Mouse (Mus musculus) heart, postnatal 10 days (tissue): ENCODE results near the gene Caln1. TPM values are rescaled to one million over a fixed set of nuclear protein-coding genes. Genes with fewer than 3 reads are reported as not detected.

Source experiments
- DNase-seq, 2 experiments: peaks; one replicate each; pipeline ENCODE4 v3.0.0; 2021
- intact Hi-C: fragments of 180-260 bp; cut with DNase I; formaldehyde crosslinking; loops from one replicate; pipeline ENCODE4 v1.15.1; 2025
- total RNA-seq, 2 experiments: library from RNA; stranded (reverse); gene quantifications; 2 replicates each; pipeline ENCODE4 v1.2.3; 2021

Gene Caln1
- total RNA-seq, 2 experiments from 2014 or later, result 0.05 TPM; not detected in 1

GRCm38 (mm10) chr5:130875391-130875790, 506.1 kb downstream of the Caln1 start:
- no peak for DNase-seq
- intact Hi-C loops, result no loop called here

GRCm38 (mm10) chr5:130880331-130880730, 511.1 kb downstream of the Caln1 start:
- intact Hi-C loops, result no loop called here
- DNase-seq, result no peak

GRCm38 (mm10) chr5:130891735-130892134, 522.5 kb downstream of the Caln1 start:
- DNase-seq, result no peak
- intact Hi-C loops, result no loop called here

- DNase-seq, result no peak
- intact Hi-C loops, result no loop called here
These were observed 526.7 kb downstream of the Caln1 start for GRCm38 (mm10) chr5:130895991-130896390.

Other genes with a start within 250 kb of the Caln1 start
- gene Kctd7, start 224.6 kb upstream of the Caln1 start, total RNA-seq, result 1 to 10 TPM; 2.5 to 3.9 TPM
- gene Rabgef1, start 197.7 kb upstream of the Caln1 start, total RNA-seq, result 10 to 100 TPM; 20.3 to 20.7 TPM
- gene Tmem248, start 152.4 kb upstream of the Caln1 start, total RNA-seq, result 10 to 100 TPM; 41.3 to 41.7 TPM
- gene Sbds, start 113.9 kb upstream of the Caln1 start, total RNA-seq, result 10 to 100 TPM; 44.3 to 46.8 TPM
- gene Tyw1, start 113.8 kb upstream of the Caln1 start, total RNA-seq, result 1 to 10 TPM; 9.4 to 9.5 TPM
- not detected for gene A330070K13Rik, start 15.2 kb downstream of the Caln1 start, total RNA-seq